Mouse (Mus musculus): ENCODE results near the gene BC034090.
"Not testable (repeated sequence)": the region's sequence is repeated elsewhere in the genome, so short reads cannot be mapped to it uniquely, and the experiment has no call there.

The BC034090 gene

GRCm38 (mm10) chr1:155243797-155244770, at the start of gene BC034090:
BC034090 (minus strand) TSS chr1:155244444.
- in situ Hi-C loops (cut with MboI), result no loop called here

- in situ Hi-C loops (cut with MboI), result loop anchor here (5.0 kb wide), 1 partner anchor 234 kb away; no protein-coding TSS in a partner anchor
These were observed 49.2 kb upstream of the BC034090 start for GRCm38 (mm10) chr1:155293446-155293845.

GRCm38 (mm10) chr1:155289411-155289810, 45.2 kb upstream of the BC034090 start:
- in situ Hi-C loops (cut with MboI), result no loop called here

- in situ Hi-C loops (cut with MboI), result no loop called here
These were observed 43.8 kb upstream of the BC034090 start for GRCm38 (mm10) chr1:155288033-155288432.

GRCm38 (mm10) chr1:155283808-155284207, 39.6 kb upstream of the BC034090 start:
- in situ Hi-C loops (cut with MboI), result no loop called here

- in situ Hi-C loops (cut with MboI), result no loop called here
These were observed 37.0 kb upstream of the BC034090 start for GRCm38 (mm10) chr1:155281003-155281793.

- in situ Hi-C loops (cut with MboI), result no loop called here
These were observed 36.1 kb upstream of the BC034090 start for GRCm38 (mm10) chr1:155280306-155280705.

GRCm38 (mm10) chr1:155276381-155277033, 32.3 kb upstream of the BC034090 start:
- in situ Hi-C loops (cut with MboI), result no loop called here

GRCm38 (mm10) chr1:155275793-155276192, 31.5 kb upstream of the BC034090 start:
- in situ Hi-C loops (cut with MboI), result no loop called here

DNA sequence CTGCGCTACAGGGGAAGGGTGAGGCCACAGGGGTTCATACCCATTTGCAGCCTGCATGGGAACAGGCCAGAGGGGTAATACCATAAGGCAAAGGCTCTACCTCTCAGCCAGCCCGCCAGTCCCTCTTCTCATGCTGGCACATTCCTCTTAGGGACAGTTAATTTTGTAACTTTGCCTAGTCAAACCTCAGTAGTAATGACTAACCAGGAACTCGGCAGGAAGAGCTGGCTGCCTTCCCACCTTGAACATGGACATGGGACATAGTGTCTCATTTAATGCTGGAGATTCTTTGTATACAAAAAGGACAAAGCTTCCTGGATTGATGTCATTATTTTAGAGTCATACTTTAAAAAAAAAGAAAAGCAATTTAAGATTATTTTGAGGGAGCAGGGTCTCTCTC, 30.7 kb upstream of the BC034090 start:
- in situ Hi-C loops (cut with MboI), result no loop called here

GRCm38 (mm10) chr1:155272953-155273352, 28.7 kb upstream of the BC034090 start:
- in situ Hi-C loops (cut with MboI), result no loop called here

DNA sequence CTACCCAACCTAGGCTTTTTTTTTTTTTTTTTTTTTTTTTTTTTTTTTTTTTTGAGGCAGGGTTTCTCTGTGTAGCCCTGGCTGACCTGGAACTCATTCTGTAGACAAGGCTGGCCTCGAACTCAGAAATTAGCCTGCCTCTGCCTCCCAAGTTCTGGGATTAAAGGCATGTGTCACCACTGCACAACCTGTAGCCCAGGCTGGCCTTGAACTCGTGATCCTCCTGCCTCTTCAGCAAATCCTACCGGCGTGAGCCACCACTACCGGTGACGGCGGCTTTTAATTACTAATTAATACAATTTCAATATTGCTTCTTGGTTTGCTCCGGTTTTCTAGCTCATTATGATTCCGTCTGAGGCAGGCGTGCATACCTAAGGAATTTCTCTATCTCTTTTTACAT, 18.3 kb upstream of the BC034090 start:
- in situ Hi-C loops (cut with MboI), result not testable (repeated sequence)

- in situ Hi-C loops (cut with MboI), result no loop called here
These were observed 10.1 kb upstream of the BC034090 start for GRCm38 (mm10) chr1:155254309-155254708.

GRCm38 (mm10) chr1:155253126-155253525, 8.9 kb upstream of the BC034090 start:
- in situ Hi-C loops (cut with MboI), result no loop called here

- in situ Hi-C loops (cut with MboI), result no loop called here
These were observed 8.4 kb upstream of the BC034090 start for GRCm38 (mm10) chr1:155252631-155253121.

DNA sequence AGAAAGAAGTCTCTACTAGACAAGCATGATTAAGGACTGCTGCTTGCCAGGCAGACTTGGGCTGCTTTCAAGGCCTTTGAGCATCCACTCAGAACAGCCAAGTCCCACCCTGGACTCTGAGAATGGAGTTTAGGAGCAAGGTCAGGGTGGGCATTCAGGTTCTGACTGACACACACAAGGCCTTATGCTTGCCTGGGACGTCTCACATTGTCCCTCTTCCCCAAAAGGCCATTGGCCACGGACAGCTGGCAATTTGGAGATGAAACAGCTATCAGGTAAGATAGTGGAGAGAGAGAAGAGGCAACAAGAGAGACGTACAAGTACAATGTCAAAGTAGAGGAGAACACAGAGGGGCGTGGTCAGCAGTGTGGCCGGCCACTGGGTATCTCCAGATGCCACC, 7.4 kb upstream of the BC034090 start:
- in situ Hi-C loops (cut with MboI), result no loop called here

- in situ Hi-C loops (cut with MboI), result no loop called here
These were observed 6.4 kb upstream of the BC034090 start for GRCm38 (mm10) chr1:155250531-155251135.

DNA sequence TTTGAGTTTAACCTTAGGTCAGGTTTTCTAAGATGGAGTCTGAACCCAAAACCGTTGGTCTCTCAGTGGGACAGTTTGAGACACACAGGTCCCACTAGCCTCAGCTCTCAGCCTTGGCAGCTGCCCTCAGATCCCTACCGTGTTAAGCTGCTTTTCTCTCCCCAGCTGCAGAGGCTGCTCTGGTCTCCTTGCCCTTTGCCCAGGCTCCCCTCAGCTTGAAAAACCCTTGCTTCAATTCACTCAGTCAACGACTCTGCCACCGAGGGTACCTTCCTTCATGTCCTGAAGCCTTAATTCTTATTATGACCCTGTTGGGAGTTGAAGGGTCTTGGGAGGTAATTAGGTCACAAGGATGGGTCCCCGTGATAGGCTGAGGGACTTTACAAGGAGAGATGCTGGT, 5.7 kb upstream of the BC034090 start:
- in situ Hi-C loops (cut with MboI), result no loop called here

DNA sequence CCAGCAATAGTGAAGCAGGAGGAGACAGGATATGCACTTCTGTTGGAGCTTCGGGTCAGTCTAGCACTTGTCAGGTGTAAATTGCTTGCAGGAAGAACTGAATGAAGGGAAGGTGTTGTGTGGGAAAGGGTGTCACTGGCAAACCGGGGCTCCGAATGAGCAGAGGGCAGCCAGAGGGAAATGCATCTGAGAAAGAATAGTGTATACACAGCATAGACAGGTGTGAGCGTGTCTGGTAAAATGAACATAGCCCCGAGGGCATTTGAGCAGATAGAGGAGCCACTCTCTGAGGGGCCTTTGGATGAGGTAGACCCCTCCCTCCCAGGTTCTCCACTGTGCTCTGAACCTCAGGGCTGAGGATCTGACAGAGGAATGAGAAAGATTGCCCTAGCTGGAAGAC, 3.8 kb upstream of the BC034090 start:
- in situ Hi-C loops (cut with MboI), result no loop called here

GRCm38 (mm10) chr1:155247441-155247840, 3.2 kb upstream of the BC034090 start:
- in situ Hi-C loops (cut with MboI), result no loop called here

DNA sequence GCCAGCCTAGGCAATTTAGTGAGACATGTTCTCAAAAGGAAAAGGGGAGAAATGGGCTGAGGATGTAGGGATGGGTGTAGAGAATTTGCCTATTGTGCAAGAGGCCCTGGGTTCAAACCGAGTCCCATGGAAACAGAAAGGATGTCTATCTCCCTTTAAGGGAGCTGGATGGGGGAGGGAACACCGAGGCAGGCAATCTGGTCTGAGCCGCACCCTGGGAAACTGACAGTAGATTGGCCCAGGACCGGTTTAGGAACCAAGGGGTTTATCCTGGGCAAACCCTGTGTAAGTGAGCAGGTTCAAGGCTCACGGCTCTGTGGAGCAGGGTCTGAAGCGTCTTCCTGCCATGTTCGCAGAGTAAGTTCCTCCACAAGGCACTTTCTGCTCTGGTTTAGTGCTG, 1.3 kb upstream of the BC034090 start:
- in situ Hi-C loops (cut with MboI), result no loop called here

Data from mature B cell (primary cell).